Mouse (Mus musculus): ENCODE results near the gene Rbm38. TPM values are rescaled to one million over a fixed set of nuclear protein-coding genes. Genes with fewer than 3 reads are reported as not detected.

Rbm38 gene
- total RNA-seq, 2 experiments from 2014 or later, result 3.0 to 3.6 TPM

GRCm38 (mm10) chr2:173030591-173031338 lies 10.5 kb downstream of the Rbm38 start:
- no peak for DNase-seq (ENCODE audit: low spot score in 2 of 2)
- intact Hi-C loops (cut with DNase I), result no loop called here

- no peak for DNase-seq (ENCODE audit: low spot score in 2 of 2)
- intact Hi-C loops (cut with DNase I), result no loop called here
Observed at GRCm38 (mm10) chr2:173033531-173033930, 13.2 kb downstream of the Rbm38 start.

DNA sequence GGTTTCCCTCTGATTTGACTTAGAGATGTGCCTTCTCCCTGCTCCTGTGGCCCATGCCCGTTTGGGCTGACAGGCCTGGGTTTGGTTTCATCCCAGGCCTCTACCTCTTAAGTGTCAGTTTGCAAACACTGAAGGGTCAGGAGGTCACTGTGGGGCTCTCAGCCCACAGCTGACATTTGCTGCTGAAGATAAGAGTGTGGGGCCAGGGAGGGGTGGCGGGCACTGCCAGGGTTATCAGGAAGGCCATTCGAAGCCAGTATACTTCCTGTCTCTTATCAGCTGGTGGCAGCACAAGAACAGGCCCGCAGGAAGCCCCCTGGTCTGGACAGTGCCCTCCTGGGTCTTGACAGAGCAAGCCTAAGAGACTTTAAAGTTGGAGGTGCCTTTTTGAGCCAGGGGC lies 14.7 kb downstream of the Rbm38 start:
- DNase-seq (ENCODE audit: low spot score in 2 of 2), result no peak
- intact Hi-C loops (cut with DNase I), result no loop called here

- no peak for DNase-seq (ENCODE audit: low spot score in 2 of 2)
- intact Hi-C loops (cut with DNase I), result no loop called here
Observed at GRCm38 (mm10) chr2:173035653-173036052, 15.4 kb downstream of the Rbm38 start.

GRCm38 (mm10) chr2:173036055-173036454 lies 15.8 kb downstream of the Rbm38 start:
- intact Hi-C loops (cut with DNase I), result no loop called here
- DNase-seq (ENCODE audit: low spot score in 2 of 2), result no peak

GRCm38 (mm10) chr2:173036611-173037010 lies 16.3 kb downstream of the Rbm38 start:
- intact Hi-C loops (cut with DNase I), result no loop called here
- DNase-seq (ENCODE audit: low spot score in 2 of 2), result no peak

DNA sequence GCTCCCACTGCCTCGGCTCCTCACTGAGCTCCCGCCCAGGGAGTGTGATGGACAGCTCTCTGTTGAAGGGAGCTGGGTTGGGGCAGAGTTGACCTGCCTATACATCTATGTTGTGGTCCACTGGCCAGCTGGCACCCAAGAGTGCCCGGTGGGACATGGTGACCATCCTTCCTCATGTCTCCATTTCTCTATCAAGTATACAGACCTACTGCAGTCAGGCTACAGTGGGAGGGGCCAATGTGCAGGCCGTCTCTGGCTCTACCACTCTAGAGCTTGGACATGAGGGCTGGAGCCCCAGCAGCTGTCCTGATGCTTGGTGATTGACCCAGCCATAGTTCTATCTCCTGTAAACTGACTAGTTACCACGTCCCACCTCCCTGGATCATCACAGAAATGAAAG lies 17.0 kb downstream of the Rbm38 start:
- intact Hi-C loops (cut with DNase I), result no loop called here
- DNase-seq (ENCODE audit: low spot score in 2 of 2), result no peak

- DNase-seq (ENCODE audit: low spot score in 2 of 2), result no peak
- intact Hi-C loops (cut with DNase I), result no loop called here
Observed at GRCm38 (mm10) chr2:173037827-173038607, 17.7 kb downstream of the Rbm38 start.

- DNase-seq (ENCODE audit: low spot score in 2 of 2), result no peak
- intact Hi-C loops (cut with DNase I), result no loop called here
Observed at GRCm38 (mm10) chr2:173039041-173039440, 18.7 kb downstream of the Rbm38 start.

DNA sequence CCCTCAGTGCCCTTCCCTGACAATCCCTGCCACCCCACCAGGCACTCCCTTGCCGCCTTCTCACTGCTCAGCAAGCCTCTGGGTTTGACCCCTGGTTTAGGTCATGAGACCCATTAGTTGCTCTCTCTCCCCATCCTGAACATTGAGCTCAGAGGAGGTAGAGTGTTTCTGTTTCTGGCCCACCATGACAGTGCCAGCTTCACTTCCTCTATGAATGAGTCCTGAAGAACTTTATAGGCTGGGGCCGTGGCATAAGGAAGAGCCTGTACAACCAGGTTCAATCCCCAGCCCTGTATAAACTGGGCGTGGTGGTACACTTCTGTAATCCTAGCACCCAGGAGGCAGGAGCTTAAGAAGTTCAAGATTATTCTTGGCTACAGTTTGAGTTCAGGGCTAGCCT lies 20.5 kb downstream of the Rbm38 start:
- intact Hi-C loops (cut with DNase I), result no loop called here
- DNase-seq (ENCODE audit: low spot score in 2 of 2), result no peak

DNA sequence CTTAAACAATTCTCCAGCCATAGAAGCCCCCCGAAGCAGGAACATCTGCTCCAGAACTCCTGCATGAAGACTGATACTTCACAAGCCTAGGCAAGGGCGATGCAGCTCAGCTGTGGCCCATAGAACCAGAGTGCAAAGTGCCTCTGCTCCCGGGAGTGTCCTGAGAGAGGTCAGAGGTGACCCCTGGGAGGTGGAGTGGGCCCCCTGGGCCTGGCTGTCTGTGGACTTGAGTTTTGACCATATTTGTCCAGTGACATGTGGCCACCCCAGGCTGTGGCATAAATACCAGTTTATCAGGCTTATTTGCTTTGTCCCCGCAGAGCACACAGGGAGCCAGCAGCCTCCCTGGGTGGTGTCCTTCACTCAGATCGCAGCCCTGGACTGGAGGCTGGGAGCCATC lies 20.9 kb downstream of the Rbm38 start:
- intact Hi-C loops (cut with DNase I), result no loop called here
- no peak for DNase-seq (ENCODE audit: low spot score in 2 of 2)

DNA sequence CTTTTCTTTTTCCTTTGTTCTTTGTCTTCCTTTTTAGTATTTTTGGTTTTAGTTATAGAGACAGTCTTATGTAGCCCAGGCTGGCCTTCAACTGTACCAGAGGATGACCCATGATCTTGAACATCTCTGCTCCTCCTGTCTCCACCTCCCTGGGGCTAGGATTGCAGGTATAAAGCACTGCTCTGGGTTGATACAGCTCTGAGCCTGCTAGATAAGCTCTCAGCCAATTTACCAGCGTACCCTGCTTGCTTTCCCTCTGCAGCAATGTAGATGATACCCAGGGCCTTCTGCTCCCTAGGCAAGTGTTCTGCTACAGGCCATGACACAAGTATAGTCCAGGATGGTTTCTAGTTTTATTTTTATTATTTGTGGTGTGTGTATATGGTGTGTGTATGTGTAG lies 21.6 kb downstream of the Rbm38 start:
- intact Hi-C loops (cut with DNase I), result no loop called here
- DNase-seq (ENCODE audit: low spot score in 2 of 2), result no peak

- intact Hi-C loops (cut with DNase I), result no loop called here
- DNase-seq (ENCODE audit: low spot score in 2 of 2), result no peak
Observed at GRCm38 (mm10) chr2:173042504-173043162, 22.3 kb downstream of the Rbm38 start.

- no peak for DNase-seq (ENCODE audit: low spot score in 2 of 2)
- intact Hi-C loops (cut with DNase I), result no loop called here
Observed at GRCm38 (mm10) chr2:173044198-173044970, 24.1 kb downstream of the Rbm38 start.

GRCm38 (mm10) chr2:173046582-173047297 lies 26.4 kb downstream of the Rbm38 start:
- intact Hi-C loops (cut with DNase I), result no loop called here
- DNase-seq (ENCODE audit: low spot score in 2 of 2), result no peak

DNA sequence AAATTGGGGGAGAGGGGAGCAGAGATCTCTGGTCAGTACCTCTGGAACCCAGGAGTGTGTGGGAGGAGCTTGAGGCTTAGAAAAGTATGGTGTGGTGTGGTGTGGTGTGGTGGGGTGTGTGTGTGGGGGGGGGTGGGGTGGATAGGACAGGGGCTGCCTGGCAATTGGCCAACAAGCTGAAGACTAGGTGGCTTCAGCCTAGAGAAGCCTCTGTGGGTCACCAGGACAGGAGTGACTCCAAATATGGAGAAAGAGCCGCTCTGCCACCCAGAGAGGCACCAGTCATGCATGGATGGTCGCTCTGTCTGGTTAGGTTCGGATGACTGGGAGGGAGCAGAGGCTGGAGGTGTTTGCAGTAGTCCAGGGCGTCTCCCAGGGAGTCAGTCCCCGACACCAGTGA lies 27.2 kb downstream of the Rbm38 start:
- intact Hi-C loops (cut with DNase I), result no loop called here
- DNase-seq (ENCODE audit: low spot score in 2 of 2), result no peak

GRCm38 (mm10) chr2:173048041-173048745 lies 27.9 kb downstream of the Rbm38 start:
- DNase-seq (ENCODE audit: low spot score in 2 of 2), result no peak
- intact Hi-C loops (cut with DNase I), result no loop called here

DNA sequence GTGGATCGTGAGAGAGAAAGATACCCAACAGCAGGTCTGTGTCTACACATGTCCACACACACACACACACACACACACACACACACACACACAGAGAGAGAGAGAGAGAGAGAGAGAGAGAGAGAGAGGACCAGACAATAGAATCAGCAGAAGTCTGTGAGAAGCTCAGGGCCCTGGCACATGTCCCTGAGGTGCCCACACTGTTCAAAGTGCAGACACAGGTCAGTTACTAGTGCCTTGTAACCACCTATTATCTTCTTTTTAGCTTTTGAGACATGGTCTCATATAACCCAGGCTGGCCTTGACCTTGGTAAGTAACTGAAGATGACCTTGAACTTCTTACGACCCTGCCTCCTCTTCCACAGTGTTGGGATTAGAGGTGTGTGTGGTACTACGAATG lies 28.9 kb downstream of the Rbm38 start:
- DNase-seq (ENCODE audit: low spot score in 2 of 2), result no peak
- intact Hi-C loops (cut with DNase I), result no loop called here

- no peak for DNase-seq (ENCODE audit: low spot score in 2 of 2)
- intact Hi-C loops (cut with DNase I), result no loop called here
Observed at GRCm38 (mm10) chr2:173049817-173050216, 29.5 kb downstream of the Rbm38 start.
